Mouse (Mus musculus) left cerebral cortex, postnatal 36 days (tissue): ENCODE results near the gene Sprr2d. TPM values are rescaled to one million over a fixed set of nuclear protein-coding genes. Genes with fewer than 3 reads are reported as not detected.

Source experiments
- DNase-seq, 2 experiments: peaks; one replicate each; pipeline ENCODE4 v3.0.0; 2021 to 2022; ENCODE audit warnings: low spot score in 2 of 2, mixed read lengths in 1 of 2
- intact Hi-C: fragments of 180-260 bp; cut with DNase I; formaldehyde crosslinking; loops from one replicate; pipeline ENCODE4 v1.15.1; 2025
- total RNA-seq, 2 experiments: library from RNA; stranded (reverse); gene quantifications; 2 replicates each; pipeline ENCODE4 v1.2.3; 2021

The Sprr2d gene
- not detected for total RNA-seq

DNA sequence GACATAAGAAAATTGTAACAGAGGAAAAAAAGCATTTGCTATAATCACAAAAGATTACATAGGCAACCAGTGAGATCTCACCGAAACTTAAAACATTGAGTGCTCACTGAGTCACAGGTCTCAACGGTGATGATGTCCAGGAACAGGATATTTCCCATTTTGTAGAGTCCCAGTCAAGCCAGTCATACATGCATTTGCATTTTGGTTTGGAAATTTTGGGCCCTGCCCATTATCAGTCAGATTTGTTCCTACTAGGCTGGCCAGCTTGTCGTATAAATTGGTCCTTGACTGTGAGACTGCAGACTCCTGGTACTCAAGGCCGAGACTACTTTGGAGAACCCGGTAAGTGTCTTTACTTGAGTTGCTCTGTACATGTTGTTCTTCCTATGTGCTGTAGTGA, at the start of gene Sprr2d:
Gene Sprr2d (plus strand): TSS at position 301 of the 400 bp plus-strand sequence.
- intact Hi-C loops: no loop called here
- DNase-seq: no peak

DNA sequence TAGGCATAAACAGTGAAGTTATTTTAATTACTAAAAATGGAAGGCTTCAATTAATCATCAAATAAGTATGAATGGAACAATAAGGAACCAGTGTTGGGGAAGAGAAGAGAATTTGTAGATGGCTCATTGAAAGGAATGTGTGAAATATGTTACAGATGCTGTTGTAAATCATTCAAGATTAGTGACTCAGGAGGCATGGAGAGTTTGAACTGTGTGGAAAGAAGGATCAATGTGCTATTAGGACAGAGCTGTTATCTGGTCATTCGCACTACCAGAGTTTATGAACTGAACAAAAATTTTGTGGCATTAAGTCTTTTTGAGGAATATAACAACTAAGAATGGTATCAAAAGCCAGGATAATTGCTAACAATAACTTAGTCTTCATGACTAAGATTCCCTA, 31.5 kb upstream of the Sprr2d start:
- intact Hi-C loops: no loop called here
- no peak for DNase-seq

- intact Hi-C loops: no loop called here
- DNase-seq: no peak
These were observed 22.6 kb upstream of the Sprr2d start, which contains the start of gene Sprr2b for GRCm38 (mm10) chr3:92316320-92316719. Gene Sprr2b (plus strand): TSS chr3:92316620.

GRCm38 (mm10) chr3:92317384-92317783, 21.6 kb upstream of the Sprr2d start:
- intact Hi-C loops: no loop called here

DNA sequence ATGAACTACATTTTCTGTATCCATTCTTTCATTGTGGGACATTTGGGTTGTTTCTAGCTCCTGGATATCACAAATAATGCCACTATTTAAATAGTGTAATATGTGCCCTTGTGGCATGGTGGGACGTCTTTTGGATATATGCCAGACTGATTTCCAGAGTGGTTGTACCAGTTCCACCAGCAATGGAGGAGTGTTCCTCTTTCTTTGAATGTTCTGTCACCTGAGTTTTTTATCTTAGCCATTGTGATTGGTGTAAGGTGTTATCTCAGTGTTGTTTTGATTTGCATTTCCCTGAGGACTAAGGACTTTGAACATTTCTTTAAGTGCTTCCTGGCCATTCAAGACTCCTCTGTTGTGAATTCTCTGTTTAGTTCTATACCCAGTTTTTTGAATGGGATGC, 2.7 kb upstream of the Sprr2d start:
- no peak for DNase-seq
- intact Hi-C loops: no loop called here

More at GRCm38 (mm10) chr3:92317384-92317783, 21.6 kb upstream of the Sprr2d start:
- DNase-seq: no peak

DNA sequence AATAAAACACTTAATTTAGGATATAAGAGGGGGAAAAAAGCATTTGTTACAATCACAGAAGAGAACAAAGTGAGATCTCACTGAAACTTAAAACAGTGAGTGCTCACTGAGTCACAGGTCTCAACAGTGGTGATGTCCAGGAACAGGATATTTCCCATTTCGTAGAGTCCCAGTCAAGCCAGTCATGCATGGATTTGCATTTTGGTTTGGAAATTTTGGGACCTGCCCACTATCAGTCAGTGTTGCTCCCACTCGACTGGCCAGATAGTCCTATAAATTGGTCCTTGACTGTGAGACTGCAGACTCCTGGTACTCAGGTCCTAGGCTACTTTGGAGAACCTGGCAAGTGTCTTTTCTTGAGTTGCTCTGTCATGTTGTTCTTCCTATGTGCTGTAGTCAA, 12.9 kb downstream of the Sprr2d start, which contains the start of gene Sprr2e:
Gene Sprr2e (plus strand): TSS at position 301 of the 400 bp plus-strand sequence.
- intact Hi-C loops: no loop called here
- DNase-seq: no peak

DNA sequence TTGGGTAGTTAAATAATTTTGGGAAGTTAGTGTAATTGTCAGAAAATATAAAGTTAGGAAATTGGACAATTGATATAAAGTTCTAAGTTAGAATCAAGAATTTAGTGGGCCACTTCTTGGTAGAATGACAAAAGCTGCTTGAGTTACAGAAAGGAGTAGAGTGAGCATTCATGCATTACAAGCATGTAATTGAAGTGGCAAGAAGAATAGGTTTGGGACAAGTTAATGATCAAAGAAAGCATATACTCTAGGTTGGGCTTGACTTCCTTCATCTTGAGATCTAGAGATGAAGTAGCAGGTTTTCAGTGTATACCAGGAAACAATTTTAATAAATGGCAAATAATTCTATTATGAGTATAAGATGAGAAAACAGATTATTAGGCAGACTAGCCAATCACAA, 22.7 kb downstream of the Sprr2d start:
- intact Hi-C loops: no loop called here
- DNase-seq: no peak

- no peak for DNase-seq
- intact Hi-C loops: no loop called here
These were observed 25.9 kb downstream of the Sprr2d start, which contains the start of gene Sprr2f for GRCm38 (mm10) chr3:92364887-92365286. Gene Sprr2f (plus strand): TSS chr3:92365187.

- intact Hi-C loops: no loop called here
- DNase-seq: no peak
These were observed 34.7 kb downstream of the Sprr2d start for GRCm38 (mm10) chr3:92373613-92374012.

DNA sequence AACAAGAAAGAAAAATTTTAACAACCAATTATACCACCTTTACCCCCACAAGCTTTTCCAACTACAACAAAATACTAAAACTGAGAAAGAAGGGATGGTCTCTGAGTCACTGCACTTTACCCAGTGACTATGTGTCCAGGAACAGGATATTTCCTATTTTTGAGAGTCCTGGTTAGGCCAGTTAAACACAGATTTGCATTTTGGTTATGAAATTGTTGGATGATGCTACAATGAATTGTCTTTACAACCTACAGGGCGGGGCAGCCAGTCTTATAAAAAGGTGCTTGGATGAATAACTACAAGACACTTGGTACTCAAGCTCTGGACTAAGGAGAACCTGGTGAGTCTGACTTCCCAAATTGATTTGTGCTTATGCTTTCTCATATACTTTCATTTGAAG, 46.4 kb downstream of the Sprr2d start, which contains the start of gene Sprr2h:
Gene Sprr2h (plus strand): TSS at position 301 of the 400 bp plus-strand sequence.
- intact Hi-C loops: no loop called here
- no peak for DNase-seq

Other genes with a start within 250 kb of the Sprr2d start
- not detected for gene Prr9, start 215.2 kb upstream of the Sprr2d start, total RNA-seq
- gene Lelp1, start 196.4 kb upstream of the Sprr2d start, total RNA-seq: not detected
- gene Sprr2a1, start 123.3 kb upstream of the Sprr2d start, total RNA-seq: not detected
- not detected for gene Sprr2a2, start 123.2 kb upstream of the Sprr2d start, total RNA-seq
- not detected for gene Sprr2a3, start 53.7 kb upstream of the Sprr2d start, total RNA-seq
- gene Sprr2b, start 22.5 kb upstream of the Sprr2d start, total RNA-seq: not detected
- not detected for gene Sprr2e, start 13.0 kb downstream of the Sprr2d start, total RNA-seq
- gene Sprr2f, start 26.0 kb downstream of the Sprr2d start, total RNA-seq: not detected
- not detected for gene Sprr2h, start 46.5 kb downstream of the Sprr2d start, total RNA-seq
- gene Sprr2i, start 68.9 kb downstream of the Sprr2d start, total RNA-seq: not detected
- gene Sprr2j-ps, start 78.9 kb downstream of the Sprr2d start, total RNA-seq: not detected
- 1 to 10 TPM; 4.2 to 4.9 TPM for gene Gm9774, start 90.3 kb downstream of the Sprr2d start, total RNA-seq
- gene Sprr2k, start 93.4 kb downstream of the Sprr2d start, total RNA-seq: not detected
- not detected for gene Sprr1b, start 99.6 kb downstream of the Sprr2d start, total RNA-seq
- gene Sprr3, start 119.6 kb downstream of the Sprr2d start, total RNA-seq: not detected
- gene Sprr1a, start 146.8 kb downstream of the Sprr2d start, total RNA-seq: not detected
- gene Sprr4, start 161.4 kb downstream of the Sprr2d start, total RNA-seq: not detected
- gene 2310046K23Rik, start 195.4 kb downstream of the Sprr2d start, total RNA-seq: not detected
- not detected for gene Ivl, start 234.6 kb downstream of the Sprr2d start, total RNA-seq
- gene Smcp, start 249.9 kb downstream of the Sprr2d start, total RNA-seq: not detected